In genomic region chr14:80097238-80097637, GRCm38 (mm10) we compare ENCODE assay signal across 23 mouse cellular contexts.
"Had no signal": no experiment of that assay in that cellular context is flagged by ENCODE, and none has a peak within 500 bp of the region (broad histone marks: within the 10 kb centered on the region; RNA-seq: fewer than 3 reads in every experiment).

No protein-coding gene starts in this region.

- H3K27me3 ChIP-seq: heart, embryonic 13.5 days; heart, embryonic 15.5 days; hindbrain, embryonic 13.5 days; hindbrain, embryonic 15.5 days; limb, embryonic 13.5 days; limb, embryonic 15.5 days; liver, embryonic 12.5 days had no signal

- H3K27ac ChIP-seq: heart, adult 2 months; heart, embryonic 13.5 days; heart, embryonic 15.5 days; hindbrain, embryonic 13.5 days; hindbrain, embryonic 15.5 days; hindbrain, postnatal 0 days; limb, embryonic 13.5 days; limb, embryonic 15.5 days; liver, embryonic 12.5 days; liver, embryonic 14.5 days had no signal

- H3K9me3 ChIP-seq: heart, embryonic 13.5 days; heart, embryonic 15.5 days; hindbrain, embryonic 13.5 days; hindbrain, embryonic 15.5 days; limb, embryonic 13.5 days; limb, embryonic 15.5 days had no signal

- DNase-seq: gastrocnemius, postnatal 14 days; gastrocnemius, postnatal 36 days; heart, adult 11 months; heart, adult 2 months; heart, postnatal 14 days; heart, postnatal 36 days; kidney, adult 11 months; kidney, adult 8-10 months; kidney, postnatal 36 days; layer of hippocampus, adult 9-11 months; layer of hippocampus, postnatal 36 days; left cerebral cortex, postnatal 4 days had no signal

- H3K4me3 ChIP-seq: heart, adult 2 months; heart, embryonic 13.5 days; heart, embryonic 15.5 days; hindbrain, embryonic 13.5 days; hindbrain, embryonic 15.5 days; limb, embryonic 13.5 days; limb, embryonic 15.5 days; liver, embryonic 12.5 days had no signal

- H3K9ac ChIP-seq: heart, embryonic 13.5 days; heart, embryonic 15.5 days; hindbrain, embryonic 13.5 days; hindbrain, embryonic 15.5 days; limb, embryonic 13.5 days; limb, embryonic 15.5 days; liver, embryonic 12.5 days; liver, embryonic 14.5 days had no signal

- H3K36me3 ChIP-seq: heart, embryonic 13.5 days; heart, embryonic 15.5 days; hindbrain, embryonic 13.5 days; hindbrain, embryonic 15.5 days; limb, embryonic 13.5 days; limb, embryonic 15.5 days; liver, embryonic 12.5 days had no signal

- H3K4me1 ChIP-seq: heart, embryonic 13.5 days; heart, embryonic 15.5 days; hindbrain, embryonic 13.5 days; hindbrain, embryonic 15.5 days; limb, embryonic 13.5 days; limb, embryonic 15.5 days; liver, embryonic 12.5 days had no signal

- ATAC-seq: hindbrain, postnatal 0 days; intestine, embryonic 16.5 days; liver, embryonic 12.5 days had no signal

- H3K4me2 ChIP-seq: heart, embryonic 11.5 days; heart, embryonic 13.5 days; heart, embryonic 15.5 days; hindbrain, embryonic 13.5 days; hindbrain, embryonic 15.5 days; limb, embryonic 13.5 days; limb, embryonic 15.5 days; liver, embryonic 12.5 days had no signal
